Mouse (Mus musculus) forebrain, postnatal 0 days (tissue): ENCODE data around the gene Ier5l. TPM values are rescaled to one million over a fixed set of nuclear protein-coding genes. Genes with fewer than 3 reads are reported as not detected.

ENCODE experiments used
- ATAC-seq: fragments of 200-750 bp; cut with Nextera tagmentation; 2 replicates; pipeline ENCODE4 v1.8.0; 2017; ENCODE audit warnings: mild to moderate bottlenecking, moderate library complexity
- DNase-seq: peaks from one replicate; pipeline ENCODE4 v3.0.0-alpha.2; 2015
- H3K27ac ChIP-seq: fragments of 300-500 bp; sonication (generic); 2 replicates; pipeline ENCODE4 v1.5.1; 2014; ENCODE audit warnings: low read depth, mild to moderate bottlenecking, antibody characterized with exemption, low read length, moderate library complexity, mixed read lengths
- H3K27me3 ChIP-seq: fragments of 300-500 bp; sonication (generic); 2 replicates; pipeline ENCODE4 v1.6.1; 2014; ENCODE audit warnings: mild to moderate bottlenecking, low read length, mixed read lengths; ENCODE audit not compliant: insufficient read depth
- H3K36me3 ChIP-seq: fragments of 300-500 bp; sonication (generic); 2 replicates; pipeline ENCODE4 v1.6.1; 2014; ENCODE audit warnings: mild to moderate bottlenecking, moderate library complexity; ENCODE audit not compliant: insufficient read depth
- H3K4me1 ChIP-seq: fragments of 300-500 bp; sonication (generic); 2 replicates; pipeline ENCODE4 v1.6.1; 2014; ENCODE audit warnings: antibody characterized with exemption; ENCODE audit not compliant: insufficient read depth
- H3K4me2 ChIP-seq: fragments of 300-500 bp; sonication (generic); 2 replicates; pipeline ENCODE4 v1.6.1; 2014; ENCODE audit warnings: low read depth, mild to moderate bottlenecking, moderate library complexity
- H3K4me3 ChIP-seq: fragments of 300-500 bp; sonication (generic); 2 replicates; pipeline ENCODE4 v1.5.1; 2014; ENCODE audit warnings: low read depth, low read length, mixed read lengths
- H3K9ac ChIP-seq: fragments of 300-500 bp; sonication (generic); 2 replicates; pipeline ENCODE4 v1.6.1; 2014; ENCODE audit warnings: mild to moderate bottlenecking
- H3K9me3 ChIP-seq: fragments of 300-500 bp; sonication (generic); 2 replicates; pipeline ENCODE4 v1.6.1; 2016; ENCODE audit warnings: low read length
- CTCF ChIP-seq: sonication (generic); IDR thresholded peaks from 2 replicates; pipeline ENCODE4 v1.5.1; 2016; ENCODE audit warnings: antibody characterized with exemption, control low read depth, low read depth
- WGBS: fragments of 180-500 bp; shearing (Covaris S2); extraction: QIAGEN DNeasy Blood & Tissue Kit; methylation state at CpG from one replicate; pipeline ENCODE4 v1.1.7; 2014; 5-methylcytosine and 5-hydroxymethylcytosine counted together
- polyA plus RNA-seq: library from polyadenylated mRNA; unstranded; fragments of >200 nt; fragmentation: Nextera tagmentation; extraction: Ambion mirVana; gene quantifications from 2 replicates; pipeline ENCODE4 v1.2.1, GENCODE M21; 2015
- total RNA-seq: library from RNA; depleted of rRNA; stranded (reverse); fragments of >200 nt; gene quantifications from 2 replicates; pipeline ENCODE4 v1.2.3, GENCODE M21; 2014

The Ier5l gene
- total and polyA plus RNA-seq, 2 experiments from 2014 or later, result 4.0 to 17.7 TPM

DNA sequence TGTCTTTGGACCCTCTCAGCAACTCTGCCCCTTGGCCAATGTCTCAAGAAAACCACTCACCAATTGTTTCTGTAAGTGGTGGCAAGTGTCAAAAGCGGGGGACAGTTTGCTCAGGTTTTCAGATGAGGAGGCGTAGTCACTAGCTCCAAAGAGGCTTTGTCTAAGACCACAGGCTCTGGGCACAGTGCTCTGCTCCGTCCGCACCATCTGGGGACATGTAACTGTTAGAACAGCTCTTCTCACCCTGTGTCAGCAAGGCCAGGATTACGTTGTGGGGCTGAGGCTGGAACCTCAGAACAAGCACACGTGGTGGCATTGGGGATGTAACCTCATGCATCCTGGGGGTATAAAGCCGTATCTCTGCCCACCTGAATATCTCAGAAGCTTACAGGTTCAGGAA is 1.4 kb upstream of the Ier5l start:
- Histone ChIP-seq H3K4me2 (no peak overlapping the region), H3K9me3 (no peaks in the 10 kb centered on the region), H3K4me1 (peaks cover 10% of the 10 kb centered on the region), H3K36me3 (no peaks in the 10 kb centered on the region), H3K9ac (no peak overlapping the region), H3K4me3 (no peak overlapping the region), H3K27ac (no peak overlapping the region), H3K27me3 (no peaks in the 10 kb centered on the region)
- 82% methylated on average over 7 of the region's 7 CpGs for WGBS
- ATAC-seq (no peak), DNase-seq (no peak)
- no peak for TF ChIP-seq CTCF

DNA sequence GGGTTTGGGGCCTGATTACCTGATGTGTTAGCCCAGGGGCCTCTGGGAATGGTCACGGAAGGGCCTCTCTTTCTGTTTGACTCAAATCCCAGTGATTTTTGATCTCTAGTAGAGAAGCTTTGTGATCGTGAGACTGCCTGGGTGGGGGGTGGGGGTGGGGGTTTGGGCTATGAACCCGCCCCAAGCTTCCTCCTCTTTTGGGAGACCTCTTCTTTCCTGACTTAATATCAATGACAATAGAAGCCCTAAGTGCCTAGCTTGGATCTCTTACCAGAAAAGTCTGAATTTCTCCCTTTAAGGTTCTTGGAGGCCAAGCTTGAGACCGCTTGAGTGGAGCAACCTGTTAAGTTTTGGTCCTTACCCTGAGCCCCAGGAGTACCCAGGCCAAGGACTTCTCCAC is 757 bp upstream of the Ier5l start:
- 39% methylated on average over 4 of the region's 4 CpGs for WGBS
- Histone ChIP-seq H3K9me3 (no peaks in the 10 kb centered on the region), H3K27ac (no peak overlapping the region), H3K9ac (no peak overlapping the region), H3K4me2 (peak overlapping the region; percentile 91), H3K4me3 (no peak overlapping the region), H3K36me3 (no peaks in the 10 kb centered on the region), H3K4me1 (peaks cover 14% of the 10 kb centered on the region), H3K27me3 (no peaks in the 10 kb centered on the region)
- TF ChIP-seq CTCF, result no peak
- ATAC-seq (no peak), DNase-seq (no peak)

DNA sequence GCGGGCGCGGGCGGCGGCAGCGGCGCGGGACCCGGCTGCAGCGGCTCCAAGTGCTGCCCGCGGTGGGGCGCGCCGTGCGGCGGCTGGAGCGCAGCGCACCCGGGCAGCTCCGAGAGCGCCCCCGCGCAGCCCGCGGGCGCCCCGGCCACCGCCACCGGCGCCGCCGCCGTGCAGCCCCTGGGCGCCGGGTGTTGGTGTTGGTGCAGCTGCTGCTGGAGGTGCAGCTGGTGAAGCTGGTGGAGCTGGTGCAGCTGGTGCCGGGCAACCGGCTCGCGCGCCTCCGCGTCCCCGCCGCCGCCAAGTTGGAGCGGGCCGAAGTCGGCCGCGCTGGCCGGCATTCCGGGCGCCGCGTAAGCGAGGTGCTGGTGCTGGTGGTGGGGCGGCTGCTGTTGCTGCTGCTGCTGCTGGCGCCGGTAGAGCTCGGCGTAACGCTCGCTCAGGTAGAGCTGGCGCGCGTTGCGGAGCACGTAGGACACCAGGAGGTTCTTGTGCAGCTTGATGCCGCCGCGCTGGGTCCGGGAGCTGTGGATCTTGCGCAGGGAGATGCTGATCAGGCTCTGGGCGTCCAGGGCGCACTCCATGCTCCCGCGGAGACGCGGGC is 488 bp downstream of the Ier5l start:
- H3K4me1 ChIP-seq, result peaks cover 19% of the 10 kb centered on the region
- peak; percentile 39 for ATAC-seq
- no peak for TF ChIP-seq CTCF
- WGBS, result 0% methylated on average over 53 of the region's 80 CpGs
- no peak for DNase-seq
- peak overlapping the region; percentile 91 for H3K4me2 ChIP-seq
- H3K4me3 ChIP-seq, result peak overlapping the region; percentile 69
- no peaks in the 10 kb centered on the region for H3K27me3 ChIP-seq
- peak overlapping the region; percentile 87 for H3K27ac ChIP-seq
- peak overlapping the region; percentile 82 for H3K9ac ChIP-seq
- no peaks in the 10 kb centered on the region for H3K36me3 ChIP-seq
- H3K9me3 ChIP-seq, result no peaks in the 10 kb centered on the region

DNA sequence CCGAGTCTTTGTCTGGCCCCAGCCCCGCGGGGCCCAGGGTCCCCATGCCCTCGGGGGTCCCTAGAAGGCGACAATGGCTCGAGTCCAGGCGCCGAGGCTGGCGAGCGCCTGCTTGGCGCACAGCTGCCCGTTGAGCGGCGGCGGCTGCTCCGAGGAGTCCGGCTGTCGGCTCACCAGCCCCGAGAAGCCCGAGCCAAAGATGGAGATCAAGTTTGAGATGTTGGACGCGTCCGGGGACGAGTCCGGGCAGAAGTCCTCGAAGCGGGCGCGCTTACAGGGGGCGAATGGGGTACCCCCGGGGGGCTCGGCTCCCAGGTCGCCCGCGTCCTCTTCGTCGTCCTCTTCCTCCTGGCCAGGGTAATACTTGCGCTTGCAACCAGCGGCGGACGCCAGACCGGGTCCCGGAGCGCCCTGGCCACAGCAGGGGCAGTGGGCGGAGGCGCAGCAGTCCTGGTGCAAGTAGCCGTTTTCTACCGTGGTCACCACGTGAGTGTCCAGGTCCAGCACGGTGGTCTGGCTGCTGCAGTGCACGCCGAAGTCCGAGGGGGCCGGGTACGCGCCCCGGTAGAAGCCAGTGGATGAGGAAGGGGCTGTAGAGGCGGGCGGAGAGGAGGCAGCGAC is 1.2 kb downstream of the Ier5l start:
- no peaks in the 10 kb centered on the region for H3K27me3 ChIP-seq
- WGBS, result under 1% methylated on average over 53 of the region's 60 CpGs
- H3K4me3 ChIP-seq, result peak overlapping the region; percentile 69
- peak overlapping the region; percentile 82 for H3K9ac ChIP-seq
- peaks cover 19% of the 10 kb centered on the region for H3K4me1 ChIP-seq
- no peak for TF ChIP-seq CTCF
- ATAC-seq (no peak), DNase-seq (peak; percentile 47)
- H3K4me2 ChIP-seq, result peak overlapping the region; percentile 91
- no peaks in the 10 kb centered on the region for H3K36me3 ChIP-seq
- no peaks in the 10 kb centered on the region for H3K9me3 ChIP-seq
- peak overlapping the region; percentile 87 for H3K27ac ChIP-seq

DNA sequence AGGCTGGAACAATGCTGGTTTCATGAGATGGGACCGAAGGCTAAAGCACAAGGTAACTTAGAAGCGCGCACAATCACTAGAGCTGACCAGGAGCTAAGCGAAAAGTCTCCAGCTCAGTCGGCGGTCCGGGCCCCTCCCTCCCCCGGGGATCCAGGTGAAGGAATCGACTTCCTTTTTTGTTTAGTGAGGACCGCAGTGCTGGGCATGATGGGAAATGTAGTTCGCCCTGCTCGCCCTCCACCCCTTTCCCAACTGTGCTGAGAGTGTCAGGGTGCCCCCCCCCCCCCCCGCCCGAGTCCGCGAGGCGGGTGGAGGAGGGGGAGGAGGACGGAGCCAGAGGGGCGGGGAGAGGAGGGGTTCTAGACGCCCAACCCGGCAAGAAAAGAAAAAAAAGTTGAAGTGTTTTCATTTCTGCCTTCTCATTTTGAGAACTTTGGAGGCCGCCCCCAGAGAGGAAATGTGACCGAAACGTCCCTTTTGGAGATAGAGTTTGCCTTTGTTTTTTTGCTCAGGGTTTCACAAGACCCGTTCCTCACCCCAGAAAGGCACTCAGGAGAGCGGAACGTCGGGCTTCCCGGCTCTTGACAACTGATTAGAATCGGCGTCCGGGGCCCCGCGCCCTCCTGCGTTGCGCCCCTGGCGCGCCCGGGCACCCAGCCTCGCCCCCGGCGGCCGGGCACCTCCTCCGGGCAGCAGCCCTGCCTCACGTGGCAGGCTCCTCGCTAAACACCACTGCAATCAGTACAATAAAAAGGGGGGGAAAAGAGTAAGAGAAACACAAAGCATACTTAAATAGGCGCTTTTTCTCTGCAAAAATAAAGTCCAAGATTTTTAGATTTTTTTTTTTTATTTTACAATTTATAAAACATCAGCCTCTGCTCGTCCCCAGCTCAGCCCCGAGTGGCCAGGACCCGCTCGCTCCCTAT is 2.0 kb downstream of the Ier5l start:
- peak; percentile 75 for DNase-seq
- ATAC-seq, result no peak
- Histone ChIP-seq H3K9ac (peak overlapping the region; percentile 82), H3K9me3 (no peaks in the 10 kb centered on the region), H3K27me3 (no peaks in the 10 kb centered on the region), H3K4me3 (peak overlapping the region; percentile 69), H3K4me2 (peak overlapping the region; percentile 91), H3K4me1 (peaks cover 19% of the 10 kb centered on the region), H3K27ac (peak overlapping the region; percentile 87), H3K36me3 (no peaks in the 10 kb centered on the region)
- TF ChIP-seq CTCF, result no peak
- WGBS, result 1% methylated on average over 46 of the region's 51 CpGs

DNA sequence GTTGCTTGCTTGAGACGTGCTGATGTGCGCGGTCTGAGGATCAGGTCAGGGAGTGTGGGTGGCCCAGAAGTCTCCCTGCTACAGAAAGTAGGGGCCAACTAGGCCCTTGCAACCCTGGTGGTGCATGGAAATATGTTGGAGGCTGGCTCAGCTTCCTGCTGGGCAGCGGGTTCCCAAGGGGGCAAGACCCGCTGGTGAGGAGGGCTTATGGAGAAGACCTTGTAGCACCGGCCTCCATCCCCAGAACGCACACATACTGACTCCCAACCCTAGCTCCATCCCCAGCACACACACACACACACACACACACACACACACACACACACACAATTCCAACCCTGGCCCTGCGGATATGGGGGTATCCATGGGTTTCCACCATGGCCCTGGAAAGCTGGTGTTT is 3.0 kb downstream of the Ier5l start:
- WGBS, result 2% methylated on average over 8 of the region's 8 CpGs
- no peaks in the 10 kb centered on the region for H3K36me3 ChIP-seq
- peak overlapping the region; percentile 45; the same call in 1 of the 2 replicates for H3K27ac ChIP-seq
- no peaks in the 10 kb centered on the region for H3K27me3 ChIP-seq
- H3K9me3 ChIP-seq, result no peaks in the 10 kb centered on the region
- H3K4me3 ChIP-seq, result peak overlapping the region; percentile 69
- H3K4me1 ChIP-seq, result peaks cover 19% of the 10 kb centered on the region
- ATAC-seq (no peak), DNase-seq (no peak)
- H3K9ac ChIP-seq, result peak overlapping the region; percentile 82
- no peak for TF ChIP-seq CTCF
- peak overlapping the region; percentile 91 for H3K4me2 ChIP-seq
